Mouse (Mus musculus): ENCODE data around the gene Arid3b.

Gene Arid3b

GRCm38 (mm10) chr9:57744462-57745091, 92.0 kb downstream of the Arid3b start:
- DNase-seq (ENCODE audit: low read depth), result no peak
